Mouse (Mus musculus) ES-Bruce4 (cell line): ENCODE measurements at regions not wholly inside any gene's neighbourhood (a gene's known extent, or its start where the extent isn't known, plus 50 kb on each side); places are given as distances from the start of the nearest gene placed in this dataset.
A peak's percentile ranks its signal among the peaks of the same experiment; 100 is the strongest.

Source experiments
- H3K27ac ChIP-seq: 2 replicates; pipeline ENCODE4 v1.5.1; 2012; ENCODE audit warnings: low read length, inconsistent platforms; ENCODE audit not compliant: insufficient read depth
- H3K27me3 ChIP-seq: 2 replicates; pipeline ENCODE4 v1.6.1; 2012; ENCODE audit warnings: mild to moderate bottlenecking, low read length, inconsistent platforms; ENCODE audit not compliant: control insufficient read depth, poor library complexity, insufficient read depth, severe bottlenecking
- H3K36me3 ChIP-seq: 2 replicates; pipeline ENCODE4 v1.6.1; 2012; ENCODE audit warnings: inconsistent platforms, mild to moderate bottlenecking, low read length, moderate library complexity; ENCODE audit not compliant: control insufficient read depth, poor library complexity, insufficient read depth, severe bottlenecking
- H3K4me1 ChIP-seq: one replicate; pipeline ENCODE4 v1.8.1; 2011; ENCODE audit warnings: low read length; ENCODE audit not compliant: control insufficient read depth, insufficient read depth
- H3K4me3 ChIP-seq: 2 replicates; pipeline ENCODE4 v1.5.1; 2011; ENCODE audit warnings: low read depth, mild to moderate bottlenecking, low read length
- H3K9ac ChIP-seq: 2 replicates; pipeline ENCODE4 v1.6.1; 2012; ENCODE audit warnings: low read depth, mild to moderate bottlenecking, inconsistent platforms; ENCODE audit not compliant: poor library complexity, severe bottlenecking
- H3K9me3 ChIP-seq: replicated peaks from 2 replicates; pipeline ENCODE4 v1.6.1; 2012; ENCODE audit warnings: mild to moderate bottlenecking, low read length, inconsistent platforms; ENCODE audit not compliant: control insufficient read depth, poor library complexity, insufficient read depth, severe bottlenecking
- CTCF ChIP-seq: IDR thresholded peaks from one replicate; pipeline ENCODE4 v1.8.1; 2011; ENCODE audit warnings: low read depth, low read length
- EP300 ChIP-seq: IDR thresholded peaks from 2 replicates; pipeline ENCODE4 v1.6.1; 2011; ENCODE audit warnings: low read depth, low read length; ENCODE audit not compliant: insufficient read depth
- POLR2A ChIP-seq: IDR thresholded peaks from one replicate; pipeline ENCODE4 v1.8.1; 2011; ENCODE audit warnings: low read length; ENCODE audit not compliant: insufficient read depth

GRCm38 (mm10) chr7:75370595-75371519, 61.8 kb upstream of the Sv2b start:
- no peak overlapping the region for H3K4me3 ChIP-seq
- H3K27me3 ChIP-seq = no peaks in the 10 kb centered on the region
- H3K27ac ChIP-seq = no peak overlapping the region
- no peaks in the 10 kb centered on the region for H3K9me3 ChIP-seq
- H3K9ac ChIP-seq = no peak overlapping the region
- TF ChIP-seq CTCF (peak; percentile 53), POLR2A (no peak)
- no peaks in the 10 kb centered on the region for H3K4me1 ChIP-seq
- no peaks in the 10 kb centered on the region for H3K36me3 ChIP-seq

GRCm38 (mm10) chr7:75371520-75371876, 62.4 kb upstream of the Sv2b start:
- Histone ChIP-seq H3K9me3 (no peaks in the 10 kb centered on the region), H3K4me3 (no peak overlapping the region), H3K9ac (no peak overlapping the region), H3K27ac (no peak overlapping the region), H3K27me3 (no peaks in the 10 kb centered on the region), H3K4me1 (no peaks in the 10 kb centered on the region), H3K36me3 (no peaks in the 10 kb centered on the region)
- TF ChIP-seq EP300 = no peak
- no peak for TF ChIP-seq CTCF
- TF ChIP-seq POLR2A = no peak

- Histone ChIP-seq H3K9ac (no peak overlapping the region), H3K9me3 (no peaks in the 10 kb centered on the region), H3K36me3 (no peaks in the 10 kb centered on the region), H3K4me1 (no peaks in the 10 kb centered on the region), H3K4me3 (no peak overlapping the region), H3K27ac (no peak overlapping the region), H3K27me3 (no peaks in the 10 kb centered on the region)
- TF ChIP-seq CTCF (no peak), EP300 (no peak), POLR2A (no peak)
These were observed 62.9 kb upstream of the Sv2b start for GRCm38 (mm10) chr7:75371991-75372390.

GRCm38 (mm10) chr7:75372892-75373444, 63.9 kb upstream of the Sv2b start:
- no peaks in the 10 kb centered on the region for H3K4me1 ChIP-seq
- TF ChIP-seq POLR2A = no peak
- no peak for TF ChIP-seq EP300
- no peak for TF ChIP-seq CTCF

GRCm38 (mm10) chr7:75374506-75374905, 65.4 kb upstream of the Sv2b start:
- Histone ChIP-seq H3K27me3 (no peaks in the 10 kb centered on the region), H3K4me1 (no peaks in the 10 kb centered on the region), H3K27ac (no peak overlapping the region), H3K9me3 (no peaks in the 10 kb centered on the region), H3K4me3 (no peak overlapping the region), H3K9ac (no peak overlapping the region), H3K36me3 (no peaks in the 10 kb centered on the region)
- TF ChIP-seq POLR2A = no peak

More at GRCm38 (mm10) chr7:75372892-75373444, 63.9 kb upstream of the Sv2b start:
- Histone ChIP-seq H3K9me3 (no peaks in the 10 kb centered on the region), H3K27ac (no peak overlapping the region), H3K36me3 (no peaks in the 10 kb centered on the region), H3K9ac (no peak overlapping the region), H3K27me3 (no peaks in the 10 kb centered on the region), H3K4me3 (no peak overlapping the region)

GRCm38 (mm10) chr7:75379595-75379994, 70.5 kb upstream of the Sv2b start:
- H3K36me3 ChIP-seq = no peaks in the 10 kb centered on the region
- no peaks in the 10 kb centered on the region for H3K4me1 ChIP-seq
- no peaks in the 10 kb centered on the region for H3K27me3 ChIP-seq
- H3K9me3 ChIP-seq = no peaks in the 10 kb centered on the region
- no peak overlapping the region for H3K27ac ChIP-seq
- H3K9ac ChIP-seq = no peak overlapping the region
- no peak for TF ChIP-seq CTCF
- TF ChIP-seq EP300 = no peak
- no peak for TF ChIP-seq POLR2A
- no peak overlapping the region for H3K4me3 ChIP-seq
